Mouse (Mus musculus) small intestine, adult 2 months (tissue): ENCODE measurements around the gene Anln. TPM values are rescaled to one million over a fixed set of nuclear protein-coding genes. Genes with fewer than 3 reads are reported as not detected.
A peak's percentile ranks its signal among the peaks of the same experiment; 100 is the strongest.

Experiments
- H3K27ac ChIP-seq: fragments of 200-500 bp; 2 replicates; pipeline ENCODE4 v1.5.1; 2012; ENCODE audit warnings: low read depth, low read length, control low read depth, inconsistent platforms; ENCODE audit not compliant: insufficient read depth
- H3K27me3 ChIP-seq: fragments of 200-500 bp; 2 replicates; pipeline ENCODE4 v1.6.1; 2012; ENCODE audit warnings: mild to moderate bottlenecking, moderate library complexity, low read length, inconsistent platforms; ENCODE audit not compliant: control insufficient read depth, insufficient read depth
- H3K36me3 ChIP-seq: fragments of 200-500 bp; 2 replicates; pipeline ENCODE4 v1.6.1; 2012; ENCODE audit warnings: mild to moderate bottlenecking, low read length, control low read depth, inconsistent platforms; ENCODE audit not compliant: control insufficient read depth, insufficient read depth
- H3K4me1 ChIP-seq: fragments of 200-500 bp; 2 replicates; pipeline ENCODE4 v1.6.1; 2012; ENCODE audit warnings: low read length, inconsistent platforms, mixed read lengths; ENCODE audit not compliant: control insufficient read depth, insufficient read depth, insufficient read length
- H3K4me3 ChIP-seq: fragments of 200-500 bp; 2 replicates; pipeline ENCODE4 v1.5.1; 2012; ENCODE audit warnings: low read depth, mild to moderate bottlenecking, control low read depth, inconsistent platforms, low read length, moderate library complexity
- CTCF ChIP-seq: fragments of 200-500 bp; IDR thresholded peaks from 2 replicates; pipeline ENCODE4 v1.5.1; 2012; ENCODE audit warnings: low read depth, mild to moderate bottlenecking, control low read depth, inconsistent platforms, low read length, moderate library complexity, mixed read lengths; ENCODE audit not compliant: insufficient replicate concordance, insufficient read length; ENCODE audit errors: extremely low read depth
- POLR2A ChIP-seq: fragments of 200-500 bp; IDR thresholded peaks from 2 replicates; pipeline ENCODE4 v1.6.1; 2012; ENCODE audit warnings: low read depth, mild to moderate bottlenecking, control low read depth, inconsistent platforms, low read length, moderate library complexity
- WGBS: fragments of 180-500 bp; shearing (Covaris S2); methylation state at CpG from one replicate; pipeline ENCODE4 v1.1.7; 2018; 5-methylcytosine and 5-hydroxymethylcytosine counted together
- polyA plus RNA-seq: library from polyadenylated mRNA; depleted of rRNA; stranded (reverse); fragments of >200 nt; gene quantifications from 2 replicates; pipeline ENCODE4 v1.2.3, GENCODE M21; 2012

Gene Anln
- polyA plus RNA-seq, 1 experiment = 1.3 TPM

- Histone ChIP-seq H3K27ac (no peak overlapping the region), H3K4me3 (no peak overlapping the region), H3K27me3 (no peaks in the 10 kb centered on the region), H3K36me3 (no peaks in the 10 kb centered on the region), H3K4me1 (no peaks in the 10 kb centered on the region)
- WGBS = 62% methylated on average over 3 of the region's 3 CpGs
- TF ChIP-seq CTCF = no peak
Measured at GRCm38 (mm10) chr9:22402976-22403375, 14.0 kb upstream of the Anln start.

- no peak overlapping the region for H3K4me3 ChIP-seq
- WGBS = 86% methylated on average over 6 of the region's 6 CpGs
- no peaks in the 10 kb centered on the region for H3K4me1 ChIP-seq
- no peak for TF ChIP-seq POLR2A
- TF ChIP-seq CTCF = no peak
- no peak overlapping the region for H3K27ac ChIP-seq
- H3K36me3 ChIP-seq = no peaks in the 10 kb centered on the region
- no peaks in the 10 kb centered on the region for H3K27me3 ChIP-seq
Measured at GRCm38 (mm10) chr9:22402001-22402400, 13.0 kb upstream of the Anln start.

GRCm38 (mm10) chr9:22399021-22399420 lies 10.0 kb upstream of the Anln start:
- Histone ChIP-seq H3K27ac (no peak overlapping the region), H3K36me3 (no peaks in the 10 kb centered on the region), H3K4me3 (no peak overlapping the region), H3K27me3 (no peaks in the 10 kb centered on the region), H3K4me1 (no peaks in the 10 kb centered on the region)
- WGBS = 77% methylated on average over 4 of the region's 4 CpGs
- no peak for TF ChIP-seq POLR2A
- TF ChIP-seq CTCF = no peak

DNA sequence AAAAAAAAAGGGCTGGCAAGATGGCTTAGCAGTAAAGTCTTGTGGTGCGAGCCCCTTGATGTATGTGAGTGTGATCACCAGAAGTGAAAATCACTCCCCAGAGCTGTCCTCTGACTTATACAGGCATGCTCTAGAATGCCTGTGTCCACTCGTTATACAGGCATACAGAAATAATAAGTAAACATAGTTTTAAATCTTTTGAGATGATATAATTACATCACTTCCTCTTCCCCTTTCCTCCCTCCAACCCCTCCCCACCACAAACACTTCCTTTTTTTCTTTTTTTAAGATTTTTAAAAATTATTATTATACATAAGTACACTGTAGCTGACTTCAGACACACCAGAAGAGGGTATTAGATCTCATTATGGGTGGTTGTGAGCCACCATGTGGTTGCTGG lies 5.7 kb upstream of the Anln start:
- Histone ChIP-seq H3K4me1 (no peaks in the 10 kb centered on the region; the same call in 1 of the 2 replicates), H3K27ac (no peak overlapping the region), H3K4me3 (no peak overlapping the region), H3K27me3 (no peaks in the 10 kb centered on the region), H3K36me3 (no peaks in the 10 kb centered on the region)
- WGBS = 70% methylated on average over 2 of the region's 2 CpGs
- TF ChIP-seq CTCF = no peak
- TF ChIP-seq POLR2A = no peak

DNA sequence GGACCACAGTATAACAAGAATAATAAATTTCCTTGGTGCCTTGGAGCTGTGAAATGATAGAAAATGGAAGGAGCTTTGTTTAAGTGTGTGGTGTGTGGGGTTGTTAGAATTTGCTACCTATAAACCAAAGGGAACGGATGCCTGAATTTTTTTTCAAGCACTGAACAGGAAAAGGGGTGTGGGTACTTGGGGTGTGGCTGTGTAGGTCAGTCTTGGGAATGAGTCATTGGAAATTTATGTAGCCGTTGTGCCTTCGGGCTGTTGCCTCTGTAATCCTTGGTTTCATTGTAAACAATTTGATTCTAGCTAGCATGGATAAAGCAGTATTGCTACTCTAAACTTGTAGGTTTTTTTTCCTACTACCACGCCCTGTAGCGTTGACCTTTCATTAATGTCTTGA lies 1.4 kb upstream of the Anln start:
- H3K27ac ChIP-seq = no peak overlapping the region
- H3K36me3 ChIP-seq = no peaks in the 10 kb centered on the region
- no peak overlapping the region for H3K4me3 ChIP-seq
- 51% methylated on average over 5 of the region's 5 CpGs for WGBS
- no peaks in the 10 kb centered on the region for H3K27me3 ChIP-seq
- no peak for TF ChIP-seq POLR2A
- no peaks in the 10 kb centered on the region; the same call in none of the 2 replicates for H3K4me1 ChIP-seq

- 53% methylated on average over 6 of the region's 6 CpGs for WGBS
- Histone ChIP-seq H3K36me3 (no peaks in the 10 kb centered on the region), H3K27me3 (no peaks in the 10 kb centered on the region), H3K4me1 (no peaks in the 10 kb centered on the region; the same call in none of the 2 replicates), H3K4me3 (no peak overlapping the region), H3K27ac (peak overlapping the region; percentile 60; the same call in 1 of the 2 replicates)
- TF ChIP-seq POLR2A = no peak
- no peak for TF ChIP-seq CTCF
Measured at GRCm38 (mm10) chr9:22389736-22390245, 803 bp upstream of the Anln start.

GRCm38 (mm10) chr9:22388401-22388980 lies 497 bp downstream of the Anln start:
- no peaks in the 10 kb centered on the region for H3K36me3 ChIP-seq
- no peaks in the 10 kb centered on the region; the same call in none of the 2 replicates for H3K4me1 ChIP-seq
- peak overlapping the region; percentile 34; the same call in 1 of the 2 replicates for H3K27ac ChIP-seq
- H3K4me3 ChIP-seq = peak overlapping the region; percentile 77
- no peak for TF ChIP-seq POLR2A
- no peak for TF ChIP-seq CTCF
- no peaks in the 10 kb centered on the region for H3K27me3 ChIP-seq
- under 1% methylated on average over 41 of the region's 41 CpGs for WGBS
